Mouse (Mus musculus): ENCODE measurements around the gene Slc38a8.

DNA sequence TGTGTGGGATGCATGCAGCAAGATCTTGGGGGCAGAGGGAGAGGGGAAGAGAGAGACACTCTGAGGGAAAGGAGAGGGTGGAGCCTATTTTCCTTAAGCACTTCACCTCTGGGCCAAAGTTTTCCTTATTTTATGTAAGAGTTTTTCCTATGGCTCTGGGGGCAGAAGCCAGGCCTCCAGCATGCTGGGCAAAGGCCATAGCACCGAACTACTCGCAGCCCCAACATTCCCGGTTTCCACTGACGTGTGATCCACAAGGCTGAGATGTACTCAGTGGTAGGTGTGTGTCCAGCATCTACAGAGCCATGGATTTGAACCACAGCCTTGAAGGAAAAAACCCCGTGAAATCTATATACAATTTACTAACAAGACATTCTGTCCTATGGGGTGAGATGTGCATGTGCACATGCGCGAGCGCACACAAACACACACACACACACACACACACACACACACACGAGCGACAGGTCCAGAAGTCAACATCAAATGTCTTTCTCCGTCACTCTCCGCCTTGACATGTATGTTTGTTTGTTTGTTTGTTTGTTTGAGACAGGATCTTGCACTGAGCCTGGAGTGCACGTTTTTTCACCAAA, 67.8 kb downstream of the Slc38a8 start, which contains the start of gene Osgin1:
- TF ChIP-seq CTCF (IDR thresholded peaks at IDR 0.05; ENCODE audit: low read depth), result no peak
- TF ChIP-seq EP300 (optimal IDR thresholded peaks at IDR 0.05), result no peak

Measured in stomach, postnatal 0 days (tissue).